Mouse (Mus musculus): ENCODE measurements around the gene Psd. TPM values are rescaled to one million over a fixed set of nuclear protein-coding genes. Genes with fewer than 3 reads are reported as not detected.
A peak's percentile ranks its signal among the peaks of the same experiment; 100 is the strongest.

Gene Psd
- polyA plus RNA-seq, 1 experiment from 2014 or later = 53.8 TPM

GRCm38 (mm10) chr19:46324366-46324765 lies 2.6 kb downstream of the Psd start:
- Histone ChIP-seq H3K4me3 (no peak overlapping the region), H3K36me3 (no peaks in the 10 kb centered on the region), H3K4me2 (0 out of 2 replicates have a peak overlapping the region, but pooled peaks have one; percentile 16), H3K4me1 (replicated peaks) (peaks cover 79% of the 10 kb centered on the region), H3K9me3 (no peaks in the 10 kb centered on the region), H3K27ac (replicated peaks) (no peak overlapping the region), H3K9ac (peak overlapping the region; percentile 80; the same call in 1 of the 2 replicates), H3K27me3 (peaks cover 49% of the 10 kb centered on the region)
- 74% methylated on average over 11 of the region's 11 CpGs for WGBS
- no peak for ATAC-seq (ENCODE audit: low read depth)

DNA sequence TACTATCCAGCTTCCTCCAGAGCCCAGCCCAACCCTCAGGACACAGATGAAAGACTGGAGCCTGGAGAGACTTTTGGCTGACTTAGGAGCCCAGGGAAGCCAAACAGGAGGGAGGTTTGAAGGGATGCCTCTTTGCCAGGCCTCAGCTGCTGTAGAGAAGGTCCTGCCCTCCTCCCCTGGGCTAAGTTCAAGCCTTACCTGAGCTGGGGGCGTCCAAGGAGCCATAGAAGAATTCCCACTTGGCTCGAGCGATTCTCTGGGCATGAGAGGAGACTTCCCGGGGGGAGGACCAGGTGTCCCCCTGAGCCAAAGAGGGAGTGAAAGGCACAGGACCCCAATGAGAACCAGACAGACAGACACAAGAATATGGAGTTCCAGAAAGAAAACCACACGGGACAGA lies 3.2 kb downstream of the Psd start:
- Histone ChIP-seq H3K9me3 (no peaks in the 10 kb centered on the region), H3K4me1 (replicated peaks) (peaks cover 79% of the 10 kb centered on the region), H3K4me2 (no peak overlapping the region), H3K27me3 (peaks cover 55% of the 10 kb centered on the region), H3K4me3 (no peak overlapping the region), H3K9ac (peak overlapping the region; percentile 43; the same call in 1 of the 2 replicates), H3K36me3 (no peaks in the 10 kb centered on the region), H3K27ac (replicated peaks) (no peak overlapping the region)
- WGBS = 61% methylated on average over 5 of the region's 5 CpGs
- ATAC-seq (ENCODE audit: low read depth) = no peak

- 83% methylated on average over 13 of the region's 13 CpGs for WGBS
- Histone ChIP-seq H3K4me1 (replicated peaks) (peaks cover 85% of the 10 kb centered on the region), H3K4me2 (no peak overlapping the region), H3K4me3 (no peak overlapping the region), H3K9me3 (no peaks in the 10 kb centered on the region), H3K36me3 (no peaks in the 10 kb centered on the region), H3K27ac (replicated peaks) (no peak overlapping the region), H3K27me3 (peaks cover 62% of the 10 kb centered on the region), H3K9ac (peak overlapping the region; percentile 41)
- ATAC-seq (ENCODE audit: low read depth) = no peak
Measured at GRCm38 (mm10) chr19:46322996-46323572, 3.9 kb downstream of the Psd start.

- H3K27me3 ChIP-seq = peaks cover 69% of the 10 kb centered on the region
- no peak for ATAC-seq (ENCODE audit: low read depth)
- H3K27ac ChIP-seq (replicated peaks) = peak overlapping the region; percentile 75
- H3K4me2 ChIP-seq = peak overlapping the region; percentile 43
- H3K4me1 ChIP-seq (replicated peaks) = peaks cover 87% of the 10 kb centered on the region
- no peak overlapping the region for H3K4me3 ChIP-seq
- no peaks in the 10 kb centered on the region for H3K9me3 ChIP-seq
- 65% methylated on average over 11 of the region's 11 CpGs for WGBS
- H3K36me3 ChIP-seq = no peaks in the 10 kb centered on the region
- H3K9ac ChIP-seq = peak overlapping the region; percentile 41
Measured at GRCm38 (mm10) chr19:46322144-46322995, 4.6 kb downstream of the Psd start.

DNA sequence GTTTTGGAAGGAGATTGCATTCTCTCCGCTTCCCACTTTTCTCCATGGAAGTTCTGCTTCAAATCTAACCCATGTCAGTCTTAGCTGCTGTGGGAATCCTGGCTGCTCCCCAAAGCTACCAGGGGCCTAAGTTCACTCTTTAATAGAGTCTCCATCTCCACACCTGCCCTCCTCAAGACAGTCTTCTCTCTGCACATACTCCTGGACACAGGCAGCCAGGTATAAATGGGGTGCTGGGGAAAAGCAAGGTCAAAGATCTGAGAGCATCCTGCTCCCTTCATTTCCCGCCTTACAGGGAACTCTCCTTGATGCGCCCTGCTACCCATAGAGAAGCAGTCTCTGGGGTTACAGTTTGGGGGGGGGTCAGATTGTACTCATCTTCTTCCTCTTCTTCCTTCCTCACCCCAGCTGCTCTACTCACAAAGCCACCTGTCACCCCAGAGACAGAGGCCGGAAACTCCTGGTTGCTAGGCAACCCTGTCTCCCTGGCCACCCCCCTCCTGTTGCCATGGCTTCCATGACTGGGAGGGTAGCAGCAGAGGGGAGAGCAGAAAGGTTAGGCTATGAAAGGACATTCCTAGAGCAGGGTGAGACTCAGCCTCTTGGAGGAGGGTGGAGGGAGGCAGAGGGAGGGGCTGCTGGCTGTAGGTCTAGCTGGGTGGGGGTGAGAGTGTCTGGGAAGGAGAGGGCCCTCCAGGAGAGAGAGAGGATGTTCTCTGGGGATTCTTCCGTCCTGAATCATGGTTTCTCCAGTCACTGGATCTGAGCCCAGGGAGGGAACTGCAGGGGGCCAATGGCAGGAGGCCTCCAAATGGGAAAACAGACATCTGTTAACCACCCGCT lies 5.6 kb downstream of the Psd start:
- peak; percentile 59 for ATAC-seq (ENCODE audit: low read depth)
- Histone ChIP-seq H3K4me3 (no peak overlapping the region), H3K4me2 (peak overlapping the region; percentile 43), H3K9me3 (no peaks in the 10 kb centered on the region), H3K36me3 (no peaks in the 10 kb centered on the region), H3K9ac (peak overlapping the region; percentile 41), H3K27me3 (peaks cover 79% of the 10 kb centered on the region), H3K4me1 (replicated peaks) (peaks cover 87% of the 10 kb centered on the region), H3K27ac (replicated peaks) (peak overlapping the region; percentile 75)
- 18% methylated on average over 6 of the region's 6 CpGs for WGBS

- Histone ChIP-seq H3K27me3 (peaks cover 82% of the 10 kb centered on the region), H3K4me3 (no peak overlapping the region), H3K9me3 (no peaks in the 10 kb centered on the region), H3K4me1 (replicated peaks) (peaks cover 87% of the 10 kb centered on the region), H3K9ac (no peak overlapping the region), H3K36me3 (no peaks in the 10 kb centered on the region), H3K27ac (replicated peaks) (0 out of 2 replicates have a peak overlapping the region, but pooled peaks have one; percentile 33), H3K4me2 (no peak overlapping the region)
- ATAC-seq (ENCODE audit: low read depth) = no peak
- 80% methylated on average over 8 of the region's 8 CpGs for WGBS
Measured at GRCm38 (mm10) chr19:46320076-46320785, 6.7 kb downstream of the Psd start.

DNA sequence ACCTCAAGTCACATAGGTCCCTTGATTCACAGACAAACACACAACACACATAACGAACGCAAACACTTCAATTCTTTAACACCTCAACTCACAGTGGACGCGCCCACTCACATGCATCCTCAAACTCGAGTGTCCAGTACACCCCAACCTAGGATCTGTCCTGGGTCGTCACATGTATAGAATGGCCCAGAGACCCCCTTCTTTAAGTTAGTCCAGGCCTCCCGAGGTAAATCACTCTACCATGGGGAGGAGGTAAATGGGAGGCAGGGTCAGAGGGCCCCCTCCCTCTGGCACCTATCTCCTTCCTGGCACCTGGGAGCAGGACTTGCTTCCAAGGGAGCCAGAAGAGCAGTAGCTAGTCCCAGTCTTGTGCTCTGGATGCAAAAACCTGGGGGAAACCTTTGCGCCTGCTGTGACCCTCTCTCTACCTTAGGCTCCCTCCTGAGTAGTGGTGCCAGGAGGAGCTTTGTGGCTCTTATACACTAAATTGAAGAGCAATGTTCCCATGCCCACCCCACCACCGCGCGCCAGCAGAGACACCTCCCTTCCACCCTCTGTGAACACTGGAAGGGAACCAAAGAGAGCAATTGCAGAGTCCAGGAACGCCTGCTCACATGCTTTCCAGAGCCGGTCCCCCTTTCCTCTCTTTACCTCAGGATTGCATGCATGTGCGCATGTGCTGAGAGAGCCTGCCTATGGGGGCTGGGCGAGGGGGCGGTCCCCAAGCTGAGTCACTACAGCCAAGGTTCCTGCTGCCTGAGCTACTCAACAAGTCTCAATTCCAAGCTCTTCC lies 8.2 kb downstream of the Psd start:
- Histone ChIP-seq H3K27me3 (peaks cover 82% of the 10 kb centered on the region), H3K9ac (peak overlapping the region; percentile 19; the same call in 1 of the 2 replicates)

DNA sequence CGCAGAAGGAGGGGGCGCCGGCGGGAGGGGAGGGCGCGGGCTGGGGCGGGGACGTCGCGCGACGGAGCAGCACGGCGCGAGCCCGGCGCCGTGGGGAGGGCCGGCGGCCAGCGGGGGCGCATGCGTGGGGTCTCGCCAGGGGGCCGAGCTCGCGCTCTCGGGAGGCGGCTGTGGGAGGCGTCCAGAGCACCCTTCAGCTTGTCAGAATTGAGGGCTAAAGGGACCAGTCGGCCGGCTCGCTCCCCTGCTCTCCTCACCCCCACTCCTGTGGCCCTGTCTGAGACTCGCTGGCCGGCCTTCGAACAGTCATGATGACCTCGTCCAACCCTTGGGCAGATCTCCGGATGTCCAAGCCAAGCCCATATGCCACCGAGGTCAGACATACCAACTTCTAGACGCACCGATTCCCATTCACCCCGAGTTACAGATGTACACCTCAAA lies 8.9 kb downstream of the Psd start:
- Histone ChIP-seq H3K36me3 (peaks cover 7% of the 10 kb centered on the region), H3K27ac (replicated peaks) (0 out of 2 replicates have a peak overlapping the region, but pooled peaks have one; percentile 24), H3K9me3 (no peaks in the 10 kb centered on the region), H3K4me3 (peak overlapping the region; percentile 52), H3K4me1 (replicated peaks) (peaks cover 71% of the 10 kb centered on the region), H3K4me2 (peak overlapping the region; percentile 66), H3K27me3 (peaks cover 82% of the 10 kb centered on the region), H3K9ac (peak overlapping the region; percentile 81)
- ATAC-seq (ENCODE audit: low read depth) = peak; percentile 11; the same call in 1 of the 2 replicates
- 3% methylated on average over 33 of the region's 42 CpGs for WGBS

More for the DNA sequence above, 8.2 kb downstream of the Psd start:
- Histone ChIP-seq H3K4me1 (replicated peaks) (peaks cover 73% of the 10 kb centered on the region), H3K4me2 (peak overlapping the region; percentile 66), H3K9me3 (no peaks in the 10 kb centered on the region), H3K4me3 (peak overlapping the region; percentile 52), H3K36me3 (no peaks in the 10 kb centered on the region), H3K27ac (replicated peaks) (peak overlapping the region; percentile 70; the same call in 1 of the 2 replicates)
- no peak for ATAC-seq (ENCODE audit: low read depth)
- WGBS = 9% methylated on average over 16 of the region's 16 CpGs

- H3K9me3 ChIP-seq = no peaks in the 10 kb centered on the region
- H3K36me3 ChIP-seq = peaks cover 12% of the 10 kb centered on the region
- peaks cover 83% of the 10 kb centered on the region for H3K27me3 ChIP-seq
- peak overlapping the region; percentile 66 for H3K4me2 ChIP-seq
- H3K9ac ChIP-seq = peak overlapping the region; percentile 81
- ATAC-seq (ENCODE audit: low read depth) = peak; percentile 5
- H3K4me3 ChIP-seq = peak overlapping the region; percentile 52
- under 1% methylated on average over 40 of the region's 48 CpGs for WGBS
- peaks cover 66% of the 10 kb centered on the region for H3K4me1 ChIP-seq (replicated peaks)
- H3K27ac ChIP-seq (replicated peaks) = peak overlapping the region; percentile 24; the same call in 1 of the 2 replicates
Measured at GRCm38 (mm10) chr19:46317546-46317885, 9.4 kb downstream of the Psd start.

DNA sequence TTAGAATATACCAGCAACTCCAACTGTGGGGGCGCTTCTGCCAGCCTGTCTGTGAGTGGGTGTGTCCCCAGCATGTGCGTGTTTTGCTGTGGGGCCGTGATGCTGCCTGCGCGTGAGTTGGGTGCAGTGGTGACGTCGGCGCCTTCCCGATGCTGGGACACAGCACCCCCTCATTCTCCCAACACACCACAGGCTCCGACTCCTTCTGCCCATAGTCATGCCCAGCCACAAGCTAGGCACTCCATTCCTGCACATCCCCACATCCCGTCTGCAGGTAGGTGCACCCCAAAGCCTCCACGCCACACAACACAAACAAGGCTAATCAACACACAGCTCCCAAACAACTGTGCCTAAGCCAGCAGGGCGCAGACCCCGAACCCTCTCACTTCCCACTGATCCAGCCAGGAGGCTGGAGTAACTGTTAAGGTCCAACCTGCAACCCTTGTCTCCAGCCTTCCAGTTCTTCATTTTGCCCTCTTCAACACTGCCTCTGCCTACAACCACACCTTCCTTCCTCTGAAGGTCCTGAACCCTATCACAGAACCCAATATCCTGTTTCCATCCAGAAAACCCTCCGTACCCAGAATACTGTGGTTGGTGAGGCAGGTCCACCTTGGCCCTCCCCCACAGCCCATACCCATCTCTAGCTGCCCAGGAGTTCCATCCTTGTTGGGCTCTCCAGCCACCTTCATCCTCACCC lies 10.0 kb downstream of the Psd start:
- ATAC-seq (ENCODE audit: low read depth) = 0 out of 2 replicates have a peak, but pooled peaks have one; percentile 4
- peaks cover 88% of the 10 kb centered on the region for H3K27me3 ChIP-seq
- H3K9ac ChIP-seq = peak overlapping the region; percentile 81
- H3K9me3 ChIP-seq = no peaks in the 10 kb centered on the region
- peaks cover 60% of the 10 kb centered on the region for H3K4me1 ChIP-seq (replicated peaks)
- peaks cover 17% of the 10 kb centered on the region for H3K36me3 ChIP-seq
- H3K27ac ChIP-seq (replicated peaks) = peak overlapping the region; percentile 24; the same call in 1 of the 2 replicates
- peak overlapping the region; percentile 66 for H3K4me2 ChIP-seq
- peak overlapping the region; percentile 52 for H3K4me3 ChIP-seq
- WGBS = 34% methylated on average over 15 of the region's 15 CpGs

Data from neural tube, embryonic 13.5 days (tissue).